In the genomic region with DNA sequence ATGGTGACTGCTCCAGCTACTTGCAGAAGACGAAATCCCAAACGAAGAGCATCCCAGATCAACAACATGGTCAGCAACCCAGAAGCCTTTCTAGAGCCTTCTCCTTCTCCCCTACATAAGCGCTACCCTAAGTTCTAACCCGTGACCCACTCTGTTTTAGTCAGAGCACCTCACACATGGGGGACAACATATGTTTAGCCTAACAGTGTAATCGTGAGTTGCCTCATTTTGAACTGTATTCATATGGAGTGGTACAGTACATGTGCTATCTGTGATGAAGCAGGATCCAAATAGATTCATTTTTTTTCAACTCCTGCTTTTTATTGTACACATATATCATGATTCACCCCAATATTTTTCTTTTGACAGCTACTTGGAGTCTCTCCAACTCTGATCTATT, we compare ENCODE assay signal across 19 mouse cellular contexts.
A peak's percentile ranks its signal among the peaks of the same experiment; 100 is the strongest.
DNase-seq lines count a peak whose midpoint lies in the region; ATAC-seq and TF ChIP-seq lines count a peak whose summit lies in the region.
"Had no signal": no experiment of that assay in that cellular context is flagged by ENCODE, and none has a peak within 500 bp of the region (broad histone marks: within the 10 kb centered on the region; RNA-seq: fewer than 3 reads in every experiment).

No protein-coding gene starts in this region.

- H3K36me3 ChIP-seq in lung, embryonic 14.5 days (ENCODE audit: insufficient read depth) = no peaks in the 10 kb centered on the region
- H3K36me3 ChIP-seq in liver, embryonic 13.5 days = no peaks in the 10 kb centered on the region
- H3K36me3 ChIP-seq: embryonic facial prominence, embryonic 10.5 days; heart, embryonic 10.5 days; hindbrain, embryonic 12.5 days; lung, embryonic 15.5 days had no signal

- no peak overlapping the region for H3K4me2 ChIP-seq in lung, embryonic 14.5 days
- peak overlapping the region; percentile 56 for H3K4me2 ChIP-seq in liver, embryonic 13.5 days
- H3K4me2 ChIP-seq: hindbrain, embryonic 12.5 days; lung, embryonic 15.5 days; midbrain, embryonic 11.5 days had no signal

- H3K27me3 ChIP-seq in lung, embryonic 14.5 days (ENCODE audit: insufficient read depth, low read length) = no peaks in the 10 kb centered on the region
- no peaks in the 10 kb centered on the region for H3K27me3 ChIP-seq in liver, embryonic 13.5 days
- H3K27me3 ChIP-seq: CH12.LX; hindbrain, embryonic 12.5 days; lung, embryonic 15.5 days had no signal

- no peak for DNase-seq in frontal cortex, postnatal 25 days (ENCODE audit: low spot score in 2 of 2)
- DNase-seq in lung, embryonic 14.5 days = no peak
- DNase-seq in lung, postnatal 4 days = no peak
- no peak for DNase-seq in liver, embryonic 13.5 days
- no peak for DNase-seq in Muller cell, postnatal 12 days (ENCODE audit: inconsistent ontology term)
- no peak for DNase-seq in left cerebral cortex, postnatal 10 days (ENCODE audit: extremely low spot score in 1 of 2, low spot score in 2 of 2)
- DNase-seq: cerebellum, adult 8-10 months; kidney, adult 11 months; retina, postnatal 1 day; thymus, adult 2 months had no signal

- no peak for TF ChIP-seq CTCF in lung, embryonic 14.5 days (IDR thresholded peaks at IDR 0.05; ENCODE audit: low read depth)

- ATAC-seq in frontal cortex, adult (ENCODE audit: low TSS enrichment) = 0 out of 2 replicates have a peak, but pooled peaks have one; percentile 20
- 0 out of 2 replicates have a peak, but pooled peaks have one; percentile 41 for ATAC-seq in lung, embryonic 14.5 days (ENCODE audit: insufficient read depth)
- ATAC-seq in liver, embryonic 13.5 days (ENCODE audit: low read depth) = peak; percentile 35; the same call in 1 of the 2 replicates

- H3K27ac ChIP-seq in lung, embryonic 14.5 days (ENCODE audit: low read depth) = no peak overlapping the region
- peak overlapping the region; percentile 92 for H3K27ac ChIP-seq in liver, embryonic 13.5 days
- H3K27ac ChIP-seq: embryonic facial prominence, embryonic 10.5 days; heart, embryonic 10.5 days; hindbrain, embryonic 12.5 days; left cerebral cortex, adult 2 months; lung, embryonic 15.5 days; macrophage had no signal

- H3K4me1 ChIP-seq in lung, embryonic 14.5 days (ENCODE audit: insufficient read depth) = no peaks in the 10 kb centered on the region
- peaks cover 56% of the 10 kb centered on the region for H3K4me1 ChIP-seq in liver, embryonic 13.5 days (replicated peaks)
- H3K4me1 ChIP-seq: hindbrain, embryonic 12.5 days; lung, embryonic 15.5 days had no signal

- H3K9ac ChIP-seq in lung, embryonic 14.5 days = no peak overlapping the region
- peak overlapping the region; percentile 61 for H3K9ac ChIP-seq in liver, embryonic 13.5 days
- H3K9ac ChIP-seq: hindbrain, embryonic 12.5 days; lung, embryonic 15.5 days had no signal

- H3K4me3 ChIP-seq in lung, embryonic 14.5 days (ENCODE audit: low read depth, low read length) = no peak overlapping the region
- 0 out of 2 replicates have a peak overlapping the region, but pooled peaks have one; percentile 7 for H3K4me3 ChIP-seq in liver, embryonic 13.5 days (replicated peaks)
- H3K4me3 ChIP-seq: embryonic facial prominence, embryonic 10.5 days; heart, embryonic 10.5 days; hindbrain, embryonic 12.5 days; left cerebral cortex, adult 2 months; lung, embryonic 15.5 days had no signal

- no peaks in the 10 kb centered on the region for H3K9me3 ChIP-seq in lung, embryonic 14.5 days (ENCODE audit: low read depth, low read length)
- no peaks in the 10 kb centered on the region for H3K9me3 ChIP-seq in liver, embryonic 13.5 days (replicated peaks)
- H3K9me3 ChIP-seq: embryonic facial prominence, embryonic 10.5 days; heart, embryonic 10.5 days; hindbrain, embryonic 12.5 days; lung, embryonic 15.5 days had no signal

- 58% methylated on average over 5 of the region's 5 CpGs for WGBS in lung, embryonic 14.5 days
- WGBS in liver, embryonic 13.5 days (ENCODE audit: insufficient replicate concordance) = 64% methylated on average over 5 of the region's 5 CpGs

- intact Hi-C loops in left cerebral cortex, postnatal 10 days (cut with DNase I) = no loop called here
